Mouse (Mus musculus) spleen, embryonic (tissue): ENCODE measurements at regions not wholly inside any gene's neighbourhood (a gene's known extent, or its start where the extent isn't known, plus 50 kb on each side); places are given as distances from the start of the nearest gene placed in this dataset.

Experiments used
- CTCF ChIA-PET: fragments of 350-600 bp; sonication (Branson Sonifier 250); formaldehyde crosslinking; loops from one replicate; lab custom pipeline; 2022; lab: Charles Lee

- CTCF ChIA-PET = interaction anchor here (0.6 kb wide), 1 partner anchor 962 kb away, joined by 4 read pairs; no protein-coding TSS in a partner anchor
Measured at GRCm38 (mm10) chr13:48436659-48437345, 76.4 kb downstream of the Zfp169 start.
